Mouse (Mus musculus): ENCODE data around the gene Aifm2.

- no peak for TF ChIP-seq CTCF (IDR thresholded peaks at IDR 0.05)
- TF ChIP-seq EP300 (IDR thresholded peaks at IDR 0.05; ENCODE audit: insufficient read depth, low read depth, low read length), result no peak
These were observed 23.1 kb downstream of the Aifm2 start for GRCm38 (mm10) chr10:61738126-61738525.
